Mouse (Mus musculus) kidney, embryonic 14.5 days (tissue): ENCODE data around the gene Mad1l1. TPM values are rescaled to one million over a fixed set of nuclear protein-coding genes. Genes with fewer than 3 reads are reported as not detected.
A peak's percentile ranks its signal among the peaks of the same experiment; 100 is the strongest.

Experiments
- ATAC-seq: fragments of 200-750 bp; cut with Nextera tagmentation; 2 replicates; pipeline ENCODE4 v1.8.0; 2017; ENCODE audit warnings: moderate number of reproducible peaks, mild to moderate bottlenecking, moderate TSS enrichment, moderate library complexity; ENCODE audit not compliant: low FRiP score, low TSS enrichment
- H3K27ac ChIP-seq: fragments of 300-500 bp; sonication (generic); 2 replicates; pipeline ENCODE4 v1.5.1; 2014; ENCODE audit warnings: low read depth, mild to moderate bottlenecking, low read length, moderate library complexity, mixed read lengths
- H3K27me3 ChIP-seq: fragments of 300-500 bp; sonication (generic); 2 replicates; pipeline ENCODE4 v1.6.1; 2014; ENCODE audit warnings: mild to moderate bottlenecking, low read length; ENCODE audit not compliant: control insufficient read depth, insufficient read depth
- H3K36me3 ChIP-seq: fragments of 300-500 bp; sonication (generic); 2 replicates; pipeline ENCODE4 v1.6.1; 2014; ENCODE audit warnings: low read length, mixed read lengths; ENCODE audit not compliant: control insufficient read depth, insufficient read depth
- H3K4me1 ChIP-seq: fragments of 300-500 bp; sonication (generic); 2 replicates; pipeline ENCODE4 v1.6.1; 2014; ENCODE audit warnings: low read length, mixed read lengths; ENCODE audit not compliant: control insufficient read depth, insufficient read depth
- H3K4me2 ChIP-seq: fragments of 300-500 bp; sonication (generic); replicated peaks from 2 replicates; pipeline ENCODE4 v1.6.1; 2014; ENCODE audit warnings: low read depth, mild to moderate bottlenecking, low read length
- H3K4me3 ChIP-seq: fragments of 300-500 bp; sonication (generic); 2 replicates; pipeline ENCODE4 v1.5.1; 2014; ENCODE audit warnings: mild to moderate bottlenecking, low read length
- H3K9ac ChIP-seq: fragments of 300-500 bp; sonication (generic); 2 replicates; pipeline ENCODE4 v1.6.1; 2014; ENCODE audit warnings: low read depth, mild to moderate bottlenecking, low read length, moderate library complexity
- H3K9me3 ChIP-seq: fragments of 300-500 bp; sonication (generic); 2 replicates; pipeline ENCODE4 v1.6.1; 2016; ENCODE audit warnings: low read length; ENCODE audit not compliant: control insufficient read depth
- WGBS: fragments of 180-500 bp; shearing (Covaris S2); extraction: QIAGEN DNeasy Blood & Tissue Kit; methylation state at CpG from one replicate; pipeline ENCODE4 v1.1.7; 2014; 5-methylcytosine and 5-hydroxymethylcytosine counted together
- polyA plus RNA-seq: library from polyadenylated mRNA; unstranded; fragments of >200 nt; fragmentation: Nextera tagmentation; extraction: Ambion mirVana; gene quantifications from 2 replicates; pipeline ENCODE4 v1.2.1, GENCODE M21; 2014

Gene Mad1l1
- polyA plus RNA-seq, 1 experiment from 2014 or later, result 47.4 TPM

GRCm38 (mm10) chr5:140178058-140178690 is 143.2 kb downstream of the Mad1l1 start:
- Histone ChIP-seq H3K9ac (no peak overlapping the region), H3K4me1 (peaks cover 27% of the 10 kb centered on the region), H3K4me2 (no peak overlapping the region), H3K27me3 (no peaks in the 10 kb centered on the region), H3K36me3 (no peaks in the 10 kb centered on the region), H3K9me3 (no peaks in the 10 kb centered on the region), H3K4me3 (no peak overlapping the region), H3K27ac (no peak overlapping the region; the same call in 1 of the 2 replicates)
- 36% methylated on average over 10 of the region's 10 CpGs for WGBS
- peak; percentile 51; the same call in 1 of the 2 replicates for ATAC-seq

DNA sequence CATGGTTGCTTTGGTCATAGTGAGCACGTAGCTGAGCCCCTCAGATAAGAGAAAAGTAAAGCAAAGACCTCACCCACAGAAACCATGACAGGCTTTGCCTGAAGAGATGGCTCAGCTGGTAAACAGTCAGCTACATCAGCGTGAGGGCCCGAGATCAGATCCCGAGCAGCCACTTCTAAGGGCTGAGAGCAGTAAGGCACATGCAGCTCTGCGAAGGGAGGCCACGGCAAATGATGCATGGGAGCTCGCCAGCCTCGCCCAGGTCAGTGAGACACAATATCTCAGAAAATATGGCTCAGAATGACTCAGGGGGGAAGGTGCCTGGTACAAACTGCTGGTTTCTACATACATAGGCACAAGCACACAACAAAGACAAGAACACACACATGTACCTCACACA is 143.8 kb downstream of the Mad1l1 start:
- Histone ChIP-seq H3K4me2 (no peak overlapping the region), H3K36me3 (no peaks in the 10 kb centered on the region), H3K27ac (no peak overlapping the region; the same call in 1 of the 2 replicates), H3K9ac (no peak overlapping the region), H3K27me3 (no peaks in the 10 kb centered on the region), H3K9me3 (no peaks in the 10 kb centered on the region), H3K4me1 (peaks cover 27% of the 10 kb centered on the region), H3K4me3 (no peak overlapping the region)
- WGBS, result 65% methylated on average over 8 of the region's 8 CpGs
- ATAC-seq, result no peak

DNA sequence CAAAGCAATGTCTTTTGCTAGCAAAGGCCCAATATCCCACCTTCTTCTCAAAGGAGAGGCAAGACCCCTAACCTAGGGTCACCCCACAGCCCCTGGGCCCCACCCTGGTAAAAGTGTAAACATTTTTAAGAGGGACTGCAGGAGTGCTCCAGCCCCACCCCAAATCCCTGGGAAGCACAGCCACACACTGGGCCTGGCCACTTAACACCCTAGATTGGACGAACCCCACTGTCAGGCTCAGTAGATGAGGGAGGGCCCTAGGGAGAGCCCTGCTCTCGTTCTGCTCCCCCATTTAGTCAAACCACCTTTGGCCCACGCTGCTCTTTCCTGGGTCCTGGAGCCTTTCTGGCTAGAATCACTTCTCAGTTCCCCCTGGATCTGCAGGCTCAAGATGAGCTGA is 145.0 kb downstream of the Mad1l1 start:
- H3K4me3 ChIP-seq, result no peak overlapping the region
- H3K9me3 ChIP-seq, result no peaks in the 10 kb centered on the region
- WGBS, result 54% methylated on average over 3 of the region's 3 CpGs
- H3K27ac ChIP-seq, result no peak overlapping the region
- H3K36me3 ChIP-seq, result no peaks in the 10 kb centered on the region
- H3K4me1 ChIP-seq, result peaks cover 27% of the 10 kb centered on the region
- H3K27me3 ChIP-seq, result no peaks in the 10 kb centered on the region
- ATAC-seq, result no peak
- H3K9ac ChIP-seq, result no peak overlapping the region
- no peak overlapping the region for H3K4me2 ChIP-seq

DNA sequence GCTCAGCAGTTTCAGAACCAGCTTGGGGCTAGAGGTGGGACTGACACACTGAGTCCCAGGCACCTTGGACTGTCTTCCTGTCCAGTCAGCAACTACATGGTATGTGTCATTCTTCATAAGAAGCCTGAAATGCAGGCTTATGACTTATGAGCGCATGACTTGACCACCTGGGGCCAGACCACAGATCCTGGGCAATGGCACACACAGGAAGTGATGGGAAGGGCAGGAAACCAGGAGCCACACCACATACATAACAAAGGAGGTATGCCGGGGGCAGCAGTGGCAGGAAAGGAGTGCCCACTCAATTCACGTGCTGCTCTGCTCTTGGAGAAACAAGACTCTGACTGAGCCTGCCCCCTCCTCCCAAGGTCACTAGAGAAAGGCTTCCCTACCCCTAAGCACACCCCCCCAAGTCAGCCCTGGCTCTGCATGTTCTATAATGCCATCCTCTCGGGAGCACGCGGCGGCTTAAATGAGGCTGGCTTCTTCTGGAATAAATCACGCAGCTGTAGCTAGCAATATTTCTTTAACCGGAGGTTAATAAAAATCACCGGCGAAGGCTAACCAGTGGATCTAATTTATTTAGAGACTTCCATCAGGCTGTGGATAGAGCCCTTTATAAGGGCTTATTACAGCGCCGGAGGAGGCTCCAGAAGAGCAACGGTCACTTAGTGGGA is 146.4 kb downstream of the Mad1l1 start:
- WGBS, result 50% methylated on average over 14 of the region's 14 CpGs
- no peak overlapping the region; the same call in 1 of the 2 replicates for H3K9ac ChIP-seq
- H3K4me2 ChIP-seq, result no peak overlapping the region
- no peaks in the 10 kb centered on the region for H3K36me3 ChIP-seq
- no peak overlapping the region for H3K27ac ChIP-seq
- no peak overlapping the region for H3K4me3 ChIP-seq
- no peaks in the 10 kb centered on the region for H3K9me3 ChIP-seq
- H3K4me1 ChIP-seq, result peaks cover 27% of the 10 kb centered on the region
- no peak for ATAC-seq
- no peaks in the 10 kb centered on the region for H3K27me3 ChIP-seq

GRCm38 (mm10) chr5:140174066-140174465 is 147.3 kb downstream of the Mad1l1 start:
- WGBS, result 43% methylated on average over 3 of the region's 3 CpGs
- Histone ChIP-seq H3K27me3 (no peaks in the 10 kb centered on the region), H3K9me3 (no peaks in the 10 kb centered on the region), H3K9ac (no peak overlapping the region), H3K27ac (no peak overlapping the region), H3K4me1 (peaks cover 27% of the 10 kb centered on the region), H3K36me3 (no peaks in the 10 kb centered on the region), H3K4me2 (no peak overlapping the region), H3K4me3 (no peak overlapping the region)
- ATAC-seq, result no peak

GRCm38 (mm10) chr5:140173181-140173580 is 148.2 kb downstream of the Mad1l1 start:
- peaks cover 22% of the 10 kb centered on the region for H3K4me1 ChIP-seq
- 85% methylated on average over 4 of the region's 4 CpGs for WGBS
- H3K27me3 ChIP-seq, result no peaks in the 10 kb centered on the region
- no peak for ATAC-seq
- H3K27ac ChIP-seq, result no peak overlapping the region
- H3K4me2 ChIP-seq, result no peak overlapping the region
- no peaks in the 10 kb centered on the region for H3K9me3 ChIP-seq
- no peaks in the 10 kb centered on the region for H3K36me3 ChIP-seq
- no peak overlapping the region for H3K9ac ChIP-seq
- H3K4me3 ChIP-seq, result no peak overlapping the region

- Histone ChIP-seq H3K9ac (no peak overlapping the region), H3K27ac (no peak overlapping the region), H3K9me3 (no peaks in the 10 kb centered on the region), H3K4me2 (no peak overlapping the region), H3K36me3 (no peaks in the 10 kb centered on the region), H3K4me1 (peaks cover 13% of the 10 kb centered on the region), H3K4me3 (no peak overlapping the region), H3K27me3 (no peaks in the 10 kb centered on the region)
- ATAC-seq, result no peak
- 88% methylated on average over 1 of the region's 1 CpGs for WGBS
Observed at GRCm38 (mm10) chr5:140171710-140172109, 149.6 kb downstream of the Mad1l1 start.

- Histone ChIP-seq H3K9ac (no peak overlapping the region), H3K4me1 (no peaks in the 10 kb centered on the region), H3K27ac (no peak overlapping the region), H3K27me3 (no peaks in the 10 kb centered on the region), H3K4me2 (no peak overlapping the region), H3K36me3 (no peaks in the 10 kb centered on the region), H3K4me3 (no peak overlapping the region), H3K9me3 (no peaks in the 10 kb centered on the region)
- ATAC-seq, result no peak
- WGBS, result 76% methylated on average over 6 of the region's 6 CpGs
Observed at GRCm38 (mm10) chr5:140167531-140167930, 153.8 kb downstream of the Mad1l1 start.

DNA sequence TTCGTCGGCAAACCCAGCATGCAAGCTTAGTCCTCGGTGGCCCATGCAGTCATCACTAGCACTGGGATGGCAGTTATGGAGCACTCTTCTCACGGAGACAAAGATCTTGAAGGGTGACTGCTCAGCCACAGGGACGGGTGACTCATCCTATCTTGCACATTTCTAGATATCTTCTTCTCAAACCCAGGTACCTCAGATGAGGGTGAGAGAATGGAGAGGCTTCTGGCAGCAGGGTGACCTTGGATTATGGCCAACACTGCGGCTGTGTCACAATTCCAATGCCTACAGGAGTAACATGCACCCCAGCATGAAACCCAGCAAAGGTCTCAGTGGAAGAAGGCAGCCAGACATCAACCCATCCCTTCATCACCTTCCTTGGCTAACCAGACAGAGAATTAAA is 154.3 kb downstream of the Mad1l1 start:
- Histone ChIP-seq H3K9ac (no peak overlapping the region), H3K4me1 (no peaks in the 10 kb centered on the region), H3K27me3 (no peaks in the 10 kb centered on the region), H3K36me3 (no peaks in the 10 kb centered on the region), H3K9me3 (no peaks in the 10 kb centered on the region), H3K4me2 (no peak overlapping the region), H3K4me3 (no peak overlapping the region), H3K27ac (no peak overlapping the region)
- no peak for ATAC-seq
- WGBS, result 94% methylated on average over 6 of the region's 6 CpGs
